Mouse (Mus musculus): ENCODE measurements around the gene Ube4b.
A peak's percentile ranks its signal among the peaks of the same experiment; 100 is the strongest.

Ube4b gene

GRCm38 (mm10) chr4:149396433-149397306 lies 29.9 kb downstream of the Ube4b start:
- no peak for DNase-seq (ENCODE audit: extremely low read depth, low read depth, low spot score)

GRCm38 (mm10) chr4:149395581-149395980 lies 31.0 kb downstream of the Ube4b start:
- DNase-seq (ENCODE audit: extremely low read depth, low read depth, low spot score), result no peak

GRCm38 (mm10) chr4:149394292-149394691 lies 32.3 kb downstream of the Ube4b start:
- DNase-seq (ENCODE audit: extremely low read depth, low read depth, low spot score), result no peak

- no peak for DNase-seq (ENCODE audit: extremely low read depth, low read depth, low spot score)
These were observed 33.1 kb downstream of the Ube4b start for GRCm38 (mm10) chr4:149393311-149393995.

- peak; percentile 42 for DNase-seq (ENCODE audit: extremely low read depth, low read depth, low spot score)
These were observed 34.2 kb downstream of the Ube4b start for GRCm38 (mm10) chr4:149392359-149392758.

GRCm38 (mm10) chr4:149381001-149381400 lies 45.5 kb downstream of the Ube4b start:
- DNase-seq (ENCODE audit: extremely low read depth, low read depth, low spot score), result no peak

GRCm38 (mm10) chr4:149379881-149380280 lies 46.7 kb downstream of the Ube4b start:
- DNase-seq (ENCODE audit: extremely low read depth, low read depth, low spot score), result no peak

GRCm38 (mm10) chr4:149378819-149379218 lies 47.7 kb downstream of the Ube4b start:
- DNase-seq (ENCODE audit: extremely low read depth, low read depth, low spot score), result no peak

- no peak for DNase-seq (ENCODE audit: extremely low read depth, low read depth, low spot score)
These were observed 50.5 kb downstream of the Ube4b start for GRCm38 (mm10) chr4:149376034-149376433.

- no peak for DNase-seq (ENCODE audit: extremely low read depth, low read depth, low spot score)
These were observed 51.9 kb downstream of the Ube4b start for GRCm38 (mm10) chr4:149374662-149375061.

- no peak for DNase-seq (ENCODE audit: extremely low read depth, low read depth, low spot score)
These were observed 52.6 kb downstream of the Ube4b start for GRCm38 (mm10) chr4:149373927-149374326.

- no peak for DNase-seq (ENCODE audit: extremely low read depth, low read depth, low spot score)
These were observed 53.1 kb downstream of the Ube4b start for GRCm38 (mm10) chr4:149373431-149373830.

GRCm38 (mm10) chr4:149365702-149366370 lies 60.7 kb downstream of the Ube4b start:
- no peak for DNase-seq (ENCODE audit: extremely low read depth, low read depth, low spot score)

GRCm38 (mm10) chr4:149364896-149365295 lies 61.7 kb downstream of the Ube4b start:
- no peak for DNase-seq (ENCODE audit: extremely low read depth, low read depth, low spot score)

GRCm38 (mm10) chr4:149361051-149361450 lies 65.5 kb downstream of the Ube4b start:
- DNase-seq (ENCODE audit: extremely low read depth, low read depth, low spot score), result no peak

GRCm38 (mm10) chr4:149360647-149361046 lies 65.9 kb downstream of the Ube4b start:
- no peak for DNase-seq (ENCODE audit: extremely low read depth, low read depth, low spot score)

GRCm38 (mm10) chr4:149357982-149358381 lies 68.6 kb downstream of the Ube4b start:
- no peak for DNase-seq (ENCODE audit: extremely low read depth, low read depth, low spot score)

GRCm38 (mm10) chr4:149354671-149355070 lies 71.9 kb downstream of the Ube4b start:
- DNase-seq (ENCODE audit: extremely low read depth, low read depth, low spot score), result no peak

- no peak for DNase-seq (ENCODE audit: extremely low read depth, low read depth, low spot score)
These were observed 74.9 kb downstream of the Ube4b start for GRCm38 (mm10) chr4:149351596-149352150.

GRCm38 (mm10) chr4:149348963-149349362 lies 77.6 kb downstream of the Ube4b start:
- no peak for DNase-seq (ENCODE audit: extremely low read depth, low read depth, low spot score)

GRCm38 (mm10) chr4:149345873-149346272 lies 80.7 kb downstream of the Ube4b start:
- DNase-seq (ENCODE audit: extremely low read depth, low read depth, low spot score), result no peak

All from fat pad, adult 2 months (tissue).